Mouse (Mus musculus) adrenal gland, postnatal 36 days (tissue): ENCODE results near the gene Usp42. TPM values are rescaled to one million over a fixed set of nuclear protein-coding genes. Genes with fewer than 3 reads are reported as not detected.

Source experiments
- DNase-seq, 2 experiments: peaks; one replicate each; pipeline ENCODE4 v3.0.0; 2021; ENCODE audit warnings: mixed read lengths in 1 of 2
- long read RNA-seq, 2 experiments: library from polyadenylated mRNA; stranded (forward); transcript quantifications; one replicate each; pipeline ENCODE4 v2.0.0; 2021; ENCODE audit warnings: borderline sequencing depth in 2 of 2
- total RNA-seq, 2 experiments: library from RNA; stranded (reverse); gene quantifications; 2 replicates each; pipeline ENCODE4 v1.2.3; 2021

The Usp42 gene
- total RNA-seq = 10 to 100 TPM; 13.2 to 14.9 TPM
- long read RNA-seq, experiment 1, partial matches to known transcripts = 7 of 8 reads
- long read RNA-seq, experiment 1, other reads (novel, unspliced or antisense) = 1 of 8 reads
- long read RNA-seq, experiment 2 = 0 reads

GRCm38 (mm10) chr5:143732180-143732891 is at the start of gene Usp42:
Gene Usp42, minus strand, starts transcription at chr5:143732280.
- peak; percentile 98 for DNase-seq

- no peak for DNase-seq
These were observed 28.4 kb upstream of the Usp42 start for GRCm38 (mm10) chr5:143760508-143760907.

DNA sequence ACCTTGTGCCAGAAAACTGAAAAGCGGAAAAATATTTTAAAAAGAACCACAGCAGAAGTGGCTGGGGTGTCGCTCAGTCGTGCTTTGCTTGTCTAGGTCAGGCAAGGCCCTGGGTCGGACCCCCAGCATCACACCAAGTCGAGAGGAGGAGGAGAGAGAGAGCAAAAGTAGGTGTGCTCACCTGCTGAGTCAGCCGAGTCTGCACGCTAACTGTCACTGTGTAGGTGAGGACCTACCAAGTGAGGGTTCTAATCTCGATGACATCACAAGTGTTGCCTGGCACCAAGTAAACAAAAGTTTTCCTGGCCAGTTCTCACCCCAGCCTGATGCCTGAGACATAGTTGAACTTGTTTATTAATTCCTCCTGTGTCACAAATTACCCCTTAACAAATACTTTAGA is 27.5 kb upstream of the Usp42 start:
- DNase-seq = no peak

DNA sequence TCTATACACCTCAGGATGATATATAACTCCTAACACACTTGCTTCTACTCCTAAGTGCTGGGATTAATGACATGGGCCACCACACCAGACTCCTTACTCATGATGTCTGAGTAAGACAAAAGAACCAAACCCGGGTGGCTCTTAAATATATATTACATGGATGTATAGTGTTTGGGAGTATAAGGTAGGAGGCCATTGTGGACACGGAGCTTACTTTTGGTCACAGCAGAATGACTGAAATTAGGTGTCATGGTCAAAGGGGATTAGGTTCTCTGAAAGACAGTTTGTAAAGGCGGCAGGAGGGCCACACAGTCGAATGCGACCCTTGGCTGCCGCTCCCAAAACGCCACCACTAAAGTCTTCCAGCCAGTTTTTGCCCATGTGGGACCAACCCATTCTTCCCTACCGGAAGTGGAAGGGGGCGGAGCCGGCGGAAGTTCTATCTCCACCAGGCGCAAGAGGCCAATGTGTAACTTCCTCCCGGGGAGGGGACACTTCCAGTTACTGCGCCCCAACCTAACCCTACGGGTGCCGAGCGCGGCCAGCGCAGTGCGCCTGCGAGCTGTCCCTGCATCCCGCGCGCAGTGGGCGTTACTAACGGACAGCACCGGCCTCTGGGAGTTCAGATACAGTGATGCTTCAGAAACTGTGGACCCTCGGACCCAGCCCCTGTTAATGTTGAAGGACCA is 25.8 kb upstream of the Usp42 start:
- peak; percentile 93 to 95 for DNase-seq

GRCm38 (mm10) chr5:143755529-143756141 is 23.6 kb upstream of the Usp42 start:
- no peak for DNase-seq

GRCm38 (mm10) chr5:143749630-143750208 is 17.6 kb upstream of the Usp42 start:
- DNase-seq = no peak

- DNase-seq = peak; percentile 35 to 64
These were observed 482 bp downstream of the Usp42 start for GRCm38 (mm10) chr5:143731483-143732112.

- DNase-seq = no peak
These were observed 1.2 kb downstream of the Usp42 start for GRCm38 (mm10) chr5:143730915-143731314.

DNA sequence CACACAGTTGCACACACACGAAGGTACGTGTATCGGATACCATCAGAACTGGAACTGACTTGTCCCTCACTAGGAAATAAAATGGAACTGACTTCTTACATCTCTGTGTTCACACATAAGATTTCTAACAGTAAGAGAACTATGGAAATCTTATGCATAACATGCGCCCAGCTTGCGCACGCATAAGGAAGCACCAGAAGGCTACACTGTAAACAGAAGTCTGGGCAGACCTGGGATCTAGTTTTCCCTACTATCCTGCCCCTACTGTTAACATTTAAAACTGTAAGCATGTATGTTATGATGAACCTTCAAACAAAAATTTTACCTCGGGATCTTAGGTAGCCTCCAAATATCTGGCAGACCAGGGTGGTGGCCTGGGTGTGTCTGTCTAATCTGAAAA is 10.1 kb downstream of the Usp42 start:
- DNase-seq = no peak

DNA sequence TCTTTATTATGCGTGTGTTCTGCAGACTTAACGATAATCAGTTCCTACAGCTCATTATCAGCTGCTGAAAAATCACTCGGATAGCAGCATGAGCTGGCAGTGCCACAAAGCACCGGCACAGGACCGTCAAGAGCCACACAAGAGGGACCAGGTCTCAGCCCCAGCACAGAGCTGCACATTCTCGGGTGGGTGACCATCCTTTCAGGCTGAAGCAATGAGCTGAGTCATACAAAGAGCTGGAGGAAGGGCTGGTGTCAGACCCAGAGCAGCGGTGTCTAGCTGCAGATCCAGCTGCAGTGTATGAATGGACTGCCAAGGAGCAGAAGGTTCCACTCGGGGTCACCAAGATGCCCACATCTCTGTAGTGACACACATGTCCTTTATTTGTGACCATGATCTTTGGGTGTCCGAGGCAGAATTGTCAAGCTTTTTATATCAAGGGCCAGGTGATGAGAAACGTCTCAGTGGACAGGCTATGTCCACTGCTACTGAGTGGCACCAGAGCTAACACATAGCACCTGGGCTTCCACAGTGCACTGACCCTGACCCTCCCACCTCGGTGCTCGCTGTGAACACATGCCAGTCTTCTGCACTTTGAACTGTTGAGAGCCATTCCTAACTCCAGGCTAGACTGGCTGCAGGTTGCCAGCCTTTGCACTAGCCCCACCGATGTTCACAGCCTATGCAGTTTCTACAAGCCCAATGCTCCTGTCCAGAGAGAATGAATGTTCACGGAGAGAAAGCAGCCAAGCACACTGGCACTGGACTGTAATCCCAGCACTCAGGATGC is 19.9 kb downstream of the Usp42 start:
- DNase-seq = peak; percentile 34 to 44

DNA sequence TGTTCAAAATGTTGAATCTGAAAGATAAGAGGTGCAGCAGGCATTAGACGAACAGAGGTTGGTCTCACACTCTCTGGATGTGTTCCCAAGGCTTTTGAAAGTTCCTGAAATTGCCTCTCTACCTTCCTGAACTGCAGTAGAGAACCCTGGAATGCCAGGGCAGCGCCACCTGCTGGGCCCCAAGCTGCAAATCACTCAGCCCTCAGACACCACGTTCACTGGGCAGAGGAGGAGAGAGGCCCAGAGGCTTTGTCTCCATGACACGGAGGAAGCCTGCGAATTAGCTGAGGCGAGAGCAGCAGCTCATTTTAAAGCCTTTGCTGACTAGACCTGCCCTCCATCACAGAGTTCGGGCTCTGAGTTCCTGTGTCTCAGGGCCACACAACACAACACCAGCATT is 20.8 kb downstream of the Usp42 start:
- DNase-seq = peak; percentile 74 to 88

- DNase-seq = no peak
These were observed 25.3 kb downstream of the Usp42 start for GRCm38 (mm10) chr5:143706822-143707200.

DNA sequence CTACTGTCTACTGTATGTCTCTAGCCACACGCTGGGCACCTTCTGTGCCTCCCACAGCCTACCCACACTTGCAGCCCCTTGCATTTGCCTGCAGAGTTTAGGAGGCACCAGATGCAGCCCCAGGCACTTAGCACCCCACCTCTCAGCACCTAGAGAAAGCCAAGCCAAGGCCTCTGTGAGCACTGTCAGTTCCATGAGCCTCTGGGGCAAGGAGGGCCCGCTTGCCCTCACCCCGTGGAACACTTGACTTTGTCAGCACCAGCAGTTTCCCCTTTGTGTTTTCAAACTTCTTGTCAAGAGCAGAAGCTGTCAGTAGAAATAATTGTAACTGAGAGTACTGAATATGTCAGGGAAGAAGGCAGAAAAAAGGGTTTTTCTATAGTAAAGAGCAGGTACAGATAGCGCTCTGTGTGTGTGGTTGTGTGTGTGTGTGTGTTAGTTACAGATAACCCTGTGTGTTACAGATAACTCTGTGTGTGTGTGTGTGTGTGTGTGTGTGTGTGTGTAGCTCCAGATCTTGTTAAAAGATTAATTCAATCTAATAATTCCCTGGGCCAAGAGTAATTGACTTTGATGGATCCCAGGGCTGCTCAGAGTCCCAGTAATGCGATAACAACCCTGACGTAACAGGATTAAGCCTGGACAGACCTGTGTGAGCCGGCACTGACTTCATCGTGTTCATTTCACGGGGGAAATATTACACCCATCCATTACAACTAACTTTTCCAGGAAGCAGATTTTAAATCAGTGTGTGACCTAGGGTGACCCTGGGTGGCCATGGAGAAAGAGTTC is 25.9 kb downstream of the Usp42 start:
- DNase-seq = no peak

DNA sequence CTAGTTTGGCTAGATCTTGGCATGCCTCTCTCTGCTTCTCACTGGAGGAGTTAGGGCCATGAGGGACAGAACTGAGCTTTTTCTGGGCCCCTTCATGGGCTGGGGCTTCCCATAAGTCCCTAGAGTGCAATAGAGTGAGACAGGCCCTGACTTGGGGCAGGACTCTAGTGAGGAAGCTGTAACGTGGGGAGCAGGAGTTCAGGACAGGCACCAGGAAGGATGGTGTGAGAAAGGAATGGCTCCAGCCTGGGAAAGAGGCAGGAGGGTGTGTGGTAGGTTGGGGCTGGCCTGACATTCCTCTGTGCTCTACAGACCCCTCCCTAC is 26.5 kb downstream of the Usp42 start:
- DNase-seq = no peak

- peak in 1 of 2 experiments; percentile 35 for DNase-seq
These were observed 27.0 kb downstream of the Usp42 start for GRCm38 (mm10) chr5:143704875-143705658.

DNA sequence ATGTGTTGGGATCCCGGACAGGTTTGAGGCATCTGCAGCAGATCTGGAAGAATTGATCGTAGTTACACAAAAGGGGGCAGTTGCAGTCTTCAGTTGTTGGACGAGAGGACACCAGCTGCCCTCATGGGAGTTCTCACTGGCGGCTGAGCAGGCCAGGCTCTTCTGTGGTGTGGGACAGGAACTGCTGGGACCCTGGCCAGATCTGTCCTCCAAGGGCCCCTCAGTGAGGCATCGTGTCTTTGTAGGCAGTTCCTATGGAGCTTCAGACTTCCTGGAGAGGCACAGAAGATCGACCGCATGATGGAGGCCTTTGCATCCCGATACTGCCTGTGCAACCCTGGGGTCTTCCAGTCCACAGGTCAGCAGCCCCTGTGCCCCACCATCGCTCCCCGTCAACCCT is 31.0 kb downstream of the Usp42 start:
- DNase-seq = no peak

DNA sequence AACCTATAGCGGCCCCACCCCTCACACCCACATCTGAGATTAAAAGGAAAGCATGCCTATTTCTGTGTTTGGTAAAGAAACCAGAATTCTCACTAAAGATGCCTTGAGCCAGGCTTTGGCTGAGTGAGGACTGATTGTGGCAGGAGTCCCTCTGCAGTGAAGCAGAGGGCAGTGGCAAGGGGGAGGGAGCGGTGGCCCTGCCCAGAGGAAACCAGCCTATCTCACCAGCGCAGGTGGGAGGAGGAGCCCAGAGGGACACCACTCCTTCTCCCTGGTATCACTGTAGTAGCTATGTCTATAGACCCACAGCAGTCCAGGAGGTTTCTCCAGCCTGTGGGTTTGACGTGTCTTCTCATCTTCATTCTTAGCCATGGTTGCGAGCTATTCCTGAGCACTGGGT is 31.8 kb downstream of the Usp42 start:
- no peak for DNase-seq

GRCm38 (mm10) chr5:143698454-143698853 is 33.6 kb downstream of the Usp42 start:
- no peak for DNase-seq

GRCm38 (mm10) chr5:143696323-143696722 is 35.8 kb downstream of the Usp42 start:
- peak in 1 of 2 experiments; percentile 27 for DNase-seq

DNA sequence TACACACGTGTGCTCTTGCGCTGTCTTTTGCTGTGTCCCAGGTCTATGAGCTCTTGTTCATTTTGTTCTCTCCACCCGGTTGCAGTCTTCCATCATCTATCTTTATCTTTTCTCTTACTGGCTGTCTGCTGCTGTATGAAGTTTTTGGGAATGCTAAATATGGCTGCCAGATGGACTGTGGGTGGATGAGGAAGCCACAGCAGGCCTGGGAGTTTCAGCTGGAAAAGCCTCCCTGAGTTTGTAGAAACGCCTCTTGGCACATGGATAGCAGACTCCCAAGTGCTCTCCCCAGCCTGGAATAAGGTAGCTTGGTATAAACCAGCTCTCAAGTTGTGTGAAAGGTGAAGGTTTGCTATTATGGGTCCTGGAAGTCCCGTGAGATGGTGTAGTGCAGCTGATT is 41.2 kb downstream of the Usp42 start:
- DNase-seq = no peak
